Mouse (Mus musculus) spleen, adult 2 months (tissue): ENCODE measurements around the gene Nfya.

Experiments used
- CTCF ChIP-seq: fragments of 200-500 bp; IDR thresholded peaks from 2 replicates; pipeline ENCODE4 v1.5.1; 2011; ENCODE audit warnings: mild to moderate bottlenecking, inconsistent platforms; ENCODE audit not compliant: insufficient read depth, insufficient read length, insufficient replicate concordance; ENCODE audit errors: extremely low read depth
- POLR2A ChIP-seq: fragments of 200-500 bp; IDR thresholded peaks from 2 replicates; pipeline ENCODE4 v1.6.1; 2011; ENCODE audit warnings: low read depth, low read length, inconsistent platforms

- no peak for TF ChIP-seq CTCF
- TF ChIP-seq POLR2A: no peak
Observed at GRCm38 (mm10) chr17:48419571-48419970, 9.9 kb upstream of the Nfya start.
